Mouse (Mus musculus) ES-E14 (cell line): ENCODE results near the gene Olfr215. TPM values are rescaled to one million over a fixed set of nuclear protein-coding genes. Genes with fewer than 3 reads are reported as not detected.
A peak's percentile ranks its signal among the peaks of the same experiment; 100 is the strongest.
"Not testable (repeated sequence)": the region's sequence is repeated elsewhere in the genome, so short reads cannot be mapped to it uniquely, and the experiment has no call there.

Experiments
- DNase-seq: peaks from one replicate; pipeline ENCODE4 v3.0.0-alpha.2; 2013; ENCODE audit warnings: low read depth, low spot score
- H3K27ac ChIP-seq: 2 replicates; pipeline ENCODE4 v1.5.1; 2012; ENCODE audit warnings: low read depth, mild to moderate bottlenecking, low read length, moderate library complexity, mixed read lengths; ENCODE audit not compliant: poor library complexity, insufficient read depth, severe bottlenecking
- H3K36me3 ChIP-seq: 2 replicates; pipeline ENCODE4 v1.6.1; 2012; ENCODE audit warnings: mild to moderate bottlenecking, low read length, moderate library complexity, mixed read lengths; ENCODE audit not compliant: control insufficient read depth, poor library complexity, insufficient read depth, severe bottlenecking
- H3K4me1 ChIP-seq, 2 experiments: fragments of 150-350 bp in 1 of 2; sonication (generic) in 1 of 2; 2 replicates each; pipeline ENCODE4 v1.6.1; 2012; ENCODE audit warnings: low read length in 2 of 2, mild to moderate bottlenecking in 1 of 2, mixed read lengths in 1 of 2; ENCODE audit not compliant: control insufficient read depth in 2 of 2, insufficient read depth in 2 of 2, poor library complexity in 1 of 2
- H3K4me3 ChIP-seq, 2 experiments: fragments of 150-350 bp in 1 of 2; sonication (generic) in 1 of 2; 2 replicates each; pipeline ENCODE4 v1.5.1; 2012; ENCODE audit warnings: low read length in 2 of 2, low read depth in 1 of 2, mild to moderate bottlenecking in 1 of 2, mixed read lengths in 1 of 2; ENCODE audit not compliant: insufficient read depth in 1 of 2, poor library complexity in 1 of 2, severe bottlenecking in 1 of 2
- H3K9ac ChIP-seq: 2 replicates; pipeline ENCODE4 v1.6.1; 2012; ENCODE audit warnings: low read depth, mild to moderate bottlenecking, low read length, mixed read lengths; ENCODE audit not compliant: poor library complexity, insufficient read depth, severe bottlenecking
- H3K9me3 ChIP-seq: fragments of 150-350 bp; sonication (generic); 2 replicates; pipeline ENCODE4 v1.6.1; 2012; ENCODE audit warnings: low read depth, mild to moderate bottlenecking, low read length; ENCODE audit not compliant: control insufficient read depth, insufficient read depth
- CHD2 ChIP-seq: IDR thresholded peaks from 2 replicates; pipeline ENCODE4 v1.6.1; 2014; ENCODE audit warnings: mild to moderate bottlenecking, low read depth, low read length, inconsistent platforms
- HCFC1 ChIP-seq: IDR thresholded peaks from 2 replicates; pipeline ENCODE4 v1.6.1; 2012; ENCODE audit warnings: low read length, inconsistent platforms, borderline replicate concordance; ENCODE audit not compliant: insufficient read depth
- MAFK ChIP-seq: IDR thresholded peaks from 2 replicates; pipeline ENCODE4 v1.6.1; 2014; ENCODE audit warnings: mild to moderate bottlenecking, low read depth, low read length, inconsistent platforms; ENCODE audit not compliant: insufficient read depth
- ZC3H11A ChIP-seq: IDR thresholded peaks from 2 replicates; pipeline ENCODE4 v1.6.1; 2012; ENCODE audit warnings: low read depth, mild to moderate bottlenecking, inconsistent platforms, low read length, borderline replicate concordance
- ZNF384 ChIP-seq: IDR thresholded peaks from 2 replicates; pipeline ENCODE4 v1.6.1; 2012; ENCODE audit warnings: low read depth, low read length, inconsistent platforms
- in situ Hi-C, 2 experiments: fragments of 600-800 bp; cut with MboI; formaldehyde crosslinking; loops; one replicate each; pipeline ENCODE4 v1.15.1; 2025; ENCODE audit warnings: low sequenced_read_pairs in 2 of 2, inconsistent platforms in 1 of 2; ENCODE audit not compliant: unreplicated experiment in 2 of 2
- total RNA-seq: library from RNA; depleted of rRNA; stranded (reverse); fragments of 300-350 nt; gene quantifications from 2 replicates; pipeline ENCODE4 v1.2.3, GENCODE M21; 2012

Olfr215 gene
- total RNA-seq, 1 experiment = not detected

DNA sequence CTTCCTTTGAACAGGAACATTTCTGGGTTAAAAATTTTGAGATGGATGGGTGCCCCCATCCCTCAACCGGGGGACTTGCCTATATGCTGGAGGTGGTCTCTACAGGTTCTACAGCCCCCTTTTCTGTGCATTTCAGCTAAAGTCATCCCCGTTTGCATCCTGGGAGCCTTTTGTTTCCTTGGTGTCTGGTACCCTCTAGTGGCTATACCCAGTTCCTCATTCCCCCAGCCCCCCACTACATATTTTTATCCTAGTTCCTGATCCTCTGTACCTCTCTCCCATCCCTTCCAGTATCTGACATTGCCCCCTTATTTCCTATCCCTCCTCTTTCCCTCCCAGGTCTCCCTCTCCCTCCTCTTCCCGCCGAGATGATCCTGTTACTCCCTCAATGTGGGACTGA is 23.2 kb upstream of the Olfr215 start:
- Histone ChIP-seq H3K4me1 (no peaks in the 10 kb centered on the region), H3K4me3 (no peak overlapping the region), H3K36me3 (no peaks in the 10 kb centered on the region), H3K9ac (no peak overlapping the region), H3K9me3 (no peaks in the 10 kb centered on the region), H3K27ac (no peak overlapping the region)
- TF ChIP-seq CHD2 = no peak
- TF ChIP-seq HCFC1 = no peak
- TF ChIP-seq ZNF384 = no peak
- no peak for TF ChIP-seq ZC3H11A
- TF ChIP-seq MAFK = no peak
- DNase-seq = no peak
- in situ Hi-C loops = no loop called here

DNA sequence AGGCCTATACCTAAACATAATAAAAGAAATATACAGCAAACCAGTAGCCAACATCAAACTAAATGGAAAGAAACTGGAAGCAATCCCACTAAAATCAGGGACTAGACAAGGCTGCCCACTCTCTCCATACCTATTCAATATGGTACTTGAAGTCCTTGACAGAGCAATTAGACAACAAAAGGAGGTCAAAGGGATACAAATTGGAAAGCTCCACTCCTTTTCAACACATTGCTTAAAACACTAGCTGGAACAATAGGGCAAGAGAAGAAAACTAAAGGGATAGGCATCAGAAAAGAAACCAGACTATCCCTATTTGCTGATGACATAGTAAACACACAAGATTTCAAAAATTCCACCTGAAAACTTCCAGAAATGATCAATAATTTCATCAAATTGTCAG is 17.0 kb upstream of the Olfr215 start:
- in situ Hi-C loops, H3K9ac ChIP-seq, H3K4me3 ChIP-seq, H3K27ac ChIP-seq, H3K9me3 ChIP-seq, H3K36me3 ChIP-seq, H3K4me1 ChIP-seq: not testable (repeated sequence)
- peak; percentile 28 for DNase-seq

- Histone ChIP-seq H3K36me3 (no peaks in the 10 kb centered on the region), H3K27ac (no peak overlapping the region), H3K4me1 (no peaks in the 10 kb centered on the region), H3K9ac (no peak overlapping the region), H3K4me3 (no peak overlapping the region), H3K9me3 (no peaks in the 10 kb centered on the region)
- DNase-seq = peak; percentile 54
- in situ Hi-C loops = loop anchor here (25.0 kb wide), 1 partner anchor 283 kb away; no protein-coding TSS in a partner anchor
- TF ChIP-seq ZNF384 (no peak), ZC3H11A (peak; percentile 89)
Measured at GRCm38 (mm10) chr6:116569834-116570233, 14.2 kb downstream of the Olfr215 start.

- Histone ChIP-seq H3K4me1 (no peaks in the 10 kb centered on the region), H3K4me3 (no peak overlapping the region), H3K9ac (no peak overlapping the region), H3K36me3 (no peaks in the 10 kb centered on the region), H3K9me3 (no peaks in the 10 kb centered on the region), H3K27ac (no peak overlapping the region)
- no peak for TF ChIP-seq HCFC1
- TF ChIP-seq CHD2 = no peak
- TF ChIP-seq ZNF384 = no peak
- DNase-seq = no peak
- in situ Hi-C loops = loop anchor here (25.0 kb wide), 1 partner anchor 268 kb away; no protein-coding TSS in a partner anchor
Measured at GRCm38 (mm10) chr6:116554952-116555351, 29.0 kb downstream of the Olfr215 start.

GRCm38 (mm10) chr6:116553935-116554334 is 30.1 kb downstream of the Olfr215 start, which contains the start of gene Olfr214:
TSS of gene Olfr214 (plus strand) at chr6:116554235.
- in situ Hi-C loops = loop anchor here (25.0 kb wide), 1 partner anchor 267 kb away; no protein-coding TSS in a partner anchor
- TF ChIP-seq MAFK (no peak), HCFC1 (no peak), ZNF384 (no peak), ZC3H11A (no peak), CHD2 (no peak)
- H3K4me1 ChIP-seq = no peaks in the 10 kb centered on the region
- H3K9me3 ChIP-seq = no peaks in the 10 kb centered on the region
- H3K27ac ChIP-seq = no peak within 1 kb of the TSS
- H3K4me3 ChIP-seq = no peak within 1 kb of the TSS
- DNase-seq = no peak
- H3K9ac ChIP-seq = no peak within 1 kb of the TSS
- no peaks in the 10 kb centered on the region for H3K36me3 ChIP-seq

DNA sequence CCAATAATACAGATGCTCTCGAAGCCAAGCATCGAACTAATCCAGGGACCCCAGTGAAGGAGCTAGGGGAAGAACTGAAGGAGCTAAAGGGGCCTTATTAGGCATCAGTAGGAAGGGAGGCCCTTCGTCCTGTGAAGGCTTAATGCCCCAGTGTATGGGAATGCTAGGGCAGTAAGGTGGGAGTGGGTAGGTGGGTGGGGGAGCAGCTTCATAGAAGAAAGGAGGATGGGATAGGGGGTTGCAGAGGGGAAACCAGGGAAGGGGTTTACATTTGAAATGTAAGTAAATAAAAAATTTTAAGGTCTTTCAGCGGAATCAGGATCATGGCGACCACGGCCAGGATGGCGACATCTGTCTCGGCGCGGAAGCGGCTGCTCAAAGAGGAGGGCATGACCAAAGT is 33.2 kb downstream of the Olfr215 start, which contains the start of gene Gm5580:
TSS of gene Gm5580 (plus strand) at position 301 of the 400 bp plus-strand sequence.
- not testable (repeated sequence) for H3K27ac ChIP-seq, H3K4me3 ChIP-seq, H3K9ac ChIP-seq, H3K9me3 ChIP-seq, H3K36me3 ChIP-seq, DNase-seq, H3K4me1 ChIP-seq
- in situ Hi-C loops = loop anchor here (25.0 kb wide), 1 partner anchor 264 kb away; no protein-coding TSS in a partner anchor
